38 mouse cellular contexts compared by ENCODE assay signal in genomic region chr5:24535731-24536130, GRCm38 (mm10). TPM values are rescaled to one million over a fixed set of nuclear protein-coding genes. Genes with fewer than 3 reads are reported as not detected.
A peak's percentile ranks its signal among the peaks of the same experiment; 100 is the strongest.
DNase-seq lines count a peak whose midpoint lies in the region; ATAC-seq and TF ChIP-seq lines count a peak whose summit lies in the region.
"Had no signal": no experiment of that assay in that cellular context is flagged by ENCODE, and none has a peak within 500 bp of the region (broad histone marks: within the 10 kb centered on the region; RNA-seq: fewer than 3 reads in every experiment).

No protein-coding gene starts in this region.

- H3K4me3 ChIP-seq in gastrocnemius, adult 2 months: peak overlapping the region; percentile 23; the same call in 1 of the 2 replicates
- no peak overlapping the region for H3K4me3 ChIP-seq in kidney, adult 2 months (ENCODE audit: insufficient read depth, low read depth, low read length)
- H3K4me3 ChIP-seq in kidney, embryonic 14.5 days (ENCODE audit: low read length): no peak overlapping the region
- H3K4me3 ChIP-seq: embryonic facial prominence, embryonic 12.5 days; forebrain, embryonic 10.5 days; forebrain, embryonic 15.5 days; layer of hippocampus, adult 2 months; left cerebral cortex, adult 2 months; limb, embryonic 12.5 days; liver, embryonic 15.5 days; megakaryocyte, embryonic 14.5 days; midbrain, embryonic 12.5 days; myocyte; neural tube, embryonic 12.5 days had no signal

- no peak for TF ChIP-seq CTCF in gastrocnemius, adult 2 months (IDR thresholded peaks at IDR 0.05)
- TF ChIP-seq CTCF in kidney, adult 2 months (conservative IDR thresholded peaks at IDR 0.05; ENCODE audit: insufficient read depth, insufficient read length, low read depth, low read length): no peak

- DNase-seq in gastrocnemius, adult 2 months: peak; percentile 66
- DNase-seq in gastrocnemius, postnatal 25 days: no peak
- DNase-seq in kidney, adult 2 months: peak; percentile 17
- DNase-seq in lung, postnatal 25 days (ENCODE audit: low spot score): peak; percentile 16
- DNase-seq in lung, postnatal 4 days: no peak
- peak; percentile 41 for DNase-seq in skeletal muscle tissue, adult 2 months (ENCODE audit: low read depth, low spot score)
- DNase-seq: cerebellum, adult 9-10 months; cerebellum, postnatal 36 days; gastrocnemius, postnatal 14 days; heart, postnatal 14 days; right cerebral cortex, adult 18-20 months; thymus, adult 18-20 months; thymus, postnatal 25 days had no signal

- no peak overlapping the region for H3K9ac ChIP-seq in kidney, embryonic 14.5 days (ENCODE audit: low read depth, low read length)
- H3K9ac ChIP-seq: embryonic facial prominence, embryonic 12.5 days; forebrain, embryonic 15.5 days; limb, embryonic 12.5 days; liver, embryonic 15.5 days; midbrain, embryonic 12.5 days; neural tube, embryonic 12.5 days had no signal

- H3K27ac ChIP-seq in gastrocnemius, adult 2 months: peak overlapping the region; percentile 87
- H3K27ac ChIP-seq in kidney, adult 2 months (ENCODE audit: insufficient read depth, low read depth, low read length): no peak overlapping the region
- H3K27ac ChIP-seq in kidney, embryonic 14.5 days (ENCODE audit: low read depth, low read length): no peak overlapping the region
- H3K27ac ChIP-seq: embryonic facial prominence, embryonic 12.5 days; forebrain, embryonic 10.5 days; forebrain, embryonic 15.5 days; layer of hippocampus, adult 2 months; left cerebral cortex, adult 2 months; limb, embryonic 12.5 days; liver, embryonic 15.5 days; midbrain, embryonic 12.5 days; neural tube, embryonic 12.5 days; stomach, postnatal 0 days had no signal

- TF ChIP-seq POLR2A in kidney, adult 2 months (IDR thresholded peaks at IDR 0.05; ENCODE audit: low read depth, low read length): no peak

- no peak for ATAC-seq in kidney, embryonic 14.5 days (ENCODE audit: low FRiP score, low TSS enrichment)
- ATAC-seq: CD4-positive, CD25-positive, alpha-beta regulatory T cell, adult 4 months; forebrain, embryonic 15.5 days; hindbrain, embryonic 16.5 days had no signal

- H3K36me3 ChIP-seq in kidney, adult 2 months (ENCODE audit: control insufficient read depth, insufficient read depth, low read length): no peaks in the 10 kb centered on the region
- H3K36me3 ChIP-seq in kidney, embryonic 14.5 days (ENCODE audit: control insufficient read depth, insufficient read depth, low read length): no peaks in the 10 kb centered on the region
- H3K36me3 ChIP-seq: embryonic facial prominence, embryonic 12.5 days; forebrain, embryonic 10.5 days; forebrain, embryonic 15.5 days; limb, embryonic 12.5 days; liver, embryonic 15.5 days; midbrain, embryonic 12.5 days; neural tube, embryonic 12.5 days had no signal

- WGBS in kidney, adult 2 months: 62% methylated on average over 3 of the region's 3 CpGs
- WGBS in kidney, embryonic 14.5 days: 90% methylated on average over 3 of the region's 3 CpGs

- intact Hi-C loops in gastrocnemius, adult 2 months (cut with DNase I): no loop called here

- no peaks in the 10 kb centered on the region for H3K27me3 ChIP-seq in kidney, adult 2 months (replicated peaks; ENCODE audit: control insufficient read depth, insufficient read depth, low read length)
- H3K27me3 ChIP-seq in kidney, embryonic 14.5 days (ENCODE audit: control insufficient read depth, insufficient read depth, low read length): peaks cover 17% of the 10 kb centered on the region; the same call in 1 of the 2 replicates
- H3K27me3 ChIP-seq: forebrain, embryonic 15.5 days had no signal

- no peak overlapping the region for H3K4me2 ChIP-seq in kidney, embryonic 14.5 days (replicated peaks; ENCODE audit: low read depth, low read length)
- H3K4me2 ChIP-seq: embryonic facial prominence, embryonic 12.5 days; forebrain, embryonic 15.5 days; limb, embryonic 12.5 days; liver, embryonic 15.5 days; midbrain, embryonic 12.5 days; neural tube, embryonic 12.5 days had no signal

- H3K9me3 ChIP-seq in kidney, embryonic 14.5 days (ENCODE audit: control insufficient read depth, low read length): no peaks in the 10 kb centered on the region
- H3K9me3 ChIP-seq: embryonic facial prominence, embryonic 12.5 days; forebrain, embryonic 10.5 days; forebrain, embryonic 15.5 days; limb, embryonic 12.5 days; liver, embryonic 15.5 days; midbrain, embryonic 12.5 days; neural tube, embryonic 12.5 days had no signal

- H3K4me1 ChIP-seq in kidney, adult 2 months (ENCODE audit: control insufficient read depth, insufficient read depth, low read length): no peaks in the 10 kb centered on the region
- peaks cover 3% of the 10 kb centered on the region for H3K4me1 ChIP-seq in kidney, embryonic 14.5 days (ENCODE audit: control insufficient read depth, insufficient read depth, low read length)

RNA-seq across cellular contexts. Expression of gene Asb10, which starts 5.0 kb away (rescaled TPM):
- total RNA-seq in gastrocnemius, adult 2 months (2021): 100 to 1,000 TPM; 101 to 107 TPM
- total RNA-seq in gastrocnemius, postnatal 25 days (2021): 10 to 100 TPM; 33.2 to 66.7 TPM
- 0.38 and 1.6 TPM in 2 replicates for polyA plus RNA-seq in kidney, adult 2 months (2012; rRNA removed)
- 0.54 and 0.91 TPM in 2 replicates for polyA plus RNA-seq in kidney, embryonic 14.5 days (2014; fragmentation: Nextera tagmentation; extraction: Ambion mirVana)
- total RNA-seq: left cerebral cortex, adult 2 months; left cerebral cortex, postnatal 25 days; liver, adult 2 months had no signal
- polyA plus RNA-seq: CD4-positive, CD25-positive, alpha-beta regulatory T cell, adult 4 months had no signal

RNA-seq across cellular contexts. Expression of gene Gbx1, which starts 8.7 kb away (rescaled TPM):
- not detected for total RNA-seq in gastrocnemius, adult 2 months (2021)
- not detected for total RNA-seq in gastrocnemius, postnatal 25 days (2021)
- polyA plus RNA-seq in kidney, adult 2 months (2012; rRNA removed): 0.05 and 0.11 TPM in 2 replicates
- polyA plus RNA-seq in kidney, embryonic 14.5 days (2014; fragmentation: Nextera tagmentation; extraction: Ambion mirVana): 0.05 TPM in 1 of 2 replicates, not detected in the other
- total RNA-seq: gastrocnemius, postnatal 14 days; heart, adult 8-10 months; heart, postnatal 14 days; layer of hippocampus, postnatal 14 days; liver, adult 2 months had no signal
- polyA plus RNA-seq: CD4-positive, CD25-positive, alpha-beta regulatory T cell, adult 4 months; kidney, embryonic 16.5 days; liver, adult 2 months; liver, embryonic 15.5 days; lung, embryonic 16.5 days; spleen, adult 2 months had no signal

RNA-seq across cellular contexts. Expression of gene 4931409K22Rik, which starts 20.9 kb away (rescaled TPM):
- total RNA-seq in gastrocnemius, adult 2 months (2021): not detected
- not detected for total RNA-seq in gastrocnemius, postnatal 25 days (2021)
- polyA plus RNA-seq in kidney, adult 2 months (2012; rRNA removed): 0.10 and 0.14 TPM in 2 replicates
- 0.26 and 0.34 TPM in 2 replicates for polyA plus RNA-seq in kidney, embryonic 14.5 days (2014; fragmentation: Nextera tagmentation; extraction: Ambion mirVana)
- total RNA-seq: gastrocnemius, postnatal 14 days; heart, adult 8-10 months; heart, postnatal 14 days; layer of hippocampus, adult 2 months; layer of hippocampus, postnatal 14 days; left cerebral cortex, postnatal 25 days; liver, adult 2 months; midbrain, postnatal 0 days had no signal
- polyA plus RNA-seq: CD4-positive, CD25-positive, alpha-beta regulatory T cell, adult 4 months; heart, embryonic 14.5 days; hindbrain, embryonic 11.5 days; liver, adult 2 months; liver, embryonic 15.5 days; lung, embryonic 16.5 days; midbrain, postnatal 0 days; myocyte; spleen, adult 2 months; stomach, postnatal 0 days had no signal

RNA-seq across cellular contexts. Expression of gene Abcf2, which starts 41.5 kb away (rescaled TPM):
- 100 to 1,000 TPM; 105 to 117 TPM for total RNA-seq in gastrocnemius, adult 2 months (2021)
- total RNA-seq in gastrocnemius, postnatal 25 days (2021): 10 to 100 TPM; 88.0 to 97.0 TPM
- polyA plus RNA-seq in kidney, adult 2 months (2012; rRNA removed): 40.2 and 47.6 TPM in 2 replicates
- polyA plus RNA-seq in kidney, embryonic 14.5 days (2014; fragmentation: Nextera tagmentation; extraction: Ambion mirVana): 102 and 121 TPM in 2 replicates

RNA-seq across cellular contexts. Expression of gene Chpf2, which starts 50.8 kb away (rescaled TPM):
- total RNA-seq in gastrocnemius, adult 2 months (2021): 10 to 100 TPM in 1 of 2 experiments, 1 to 10 TPM in 1; 6.4 to 10.1 TPM
- 1 to 10 TPM; 8.0 to 10.0 TPM for total RNA-seq in gastrocnemius, postnatal 25 days (2021)
- polyA plus RNA-seq in kidney, adult 2 months (2012; rRNA removed): 20.2 and 27.5 TPM in 2 replicates
- polyA plus RNA-seq in kidney, embryonic 14.5 days (2014; fragmentation: Nextera tagmentation; extraction: Ambion mirVana): 8.3 and 11.0 TPM in 2 replicates

Comparison
In these comparisons a context has a peak if more than half of its experiments do, and no peak if none do; other contexts are left out.
1. DNase-seq: peak in gastrocnemius, adult 2 months (single experiment), kidney, adult 2 months (single experiment), lung, postnatal 25 days (single experiment) and skeletal muscle tissue, adult 2 months (single experiment); none in gastrocnemius, postnatal 25 days (single experiment) and lung, postnatal 4 days (0 of 2).